Mouse (Mus musculus): ENCODE results near the gene Gmpr2.

DNA sequence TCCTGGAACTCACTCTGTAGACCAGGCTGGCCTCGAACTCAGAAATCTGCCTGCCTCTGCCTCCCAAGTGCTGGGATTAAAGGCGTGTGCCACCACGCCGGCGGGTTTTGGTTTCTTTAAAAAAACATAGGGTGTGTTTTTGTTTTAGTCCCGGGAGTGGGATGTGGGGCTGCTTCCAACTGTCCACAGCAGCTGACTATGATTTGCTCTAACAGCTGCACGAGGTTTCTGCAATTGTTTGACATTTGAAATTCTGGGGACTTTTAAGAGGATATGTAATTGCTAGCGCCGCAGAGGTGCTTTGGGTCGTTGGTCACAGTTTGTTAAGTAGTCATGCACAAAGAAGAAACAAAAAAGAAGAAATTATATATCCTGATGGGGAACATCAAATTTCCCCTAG lies 17.7 kb downstream of the Gmpr2 start:
- TF ChIP-seq POLR2A (IDR thresholded peaks at IDR 0.05; ENCODE audit: control insufficient read depth, low read depth, low read length) (no peak), CTCF (IDR thresholded peaks at IDR 0.05; ENCODE audit: control insufficient read depth, insufficient read depth, insufficient replicate concordance, low read depth, low read length) (no peak)

Data from testis, adult 2 months (tissue).